Mouse (Mus musculus) neural tube, embryonic 11.5 days (tissue): ENCODE measurements around the gene Cox20. TPM values are rescaled to one million over a fixed set of nuclear protein-coding genes. Genes with fewer than 3 reads are reported as not detected.
A peak's percentile ranks its signal among the peaks of the same experiment; 100 is the strongest.

Source experiments
- ATAC-seq: fragments of 200-750 bp; cut with Nextera tagmentation; 2 replicates; pipeline ENCODE4 v1.8.0; 2017; ENCODE audit warnings: moderate number of reproducible peaks, mild to moderate bottlenecking, moderate TSS enrichment, moderate library complexity; ENCODE audit not compliant: insufficient read depth, low FRiP score, low TSS enrichment
- DNase-seq: peaks from one replicate; pipeline ENCODE4 v3.0.0-alpha.2; 2015; ENCODE audit warnings: low spot score
- H3K27ac ChIP-seq: fragments of 300-500 bp; sonication (generic); 2 replicates; pipeline ENCODE4 v1.5.1; 2014; ENCODE audit warnings: low read depth, mild to moderate bottlenecking, low read length
- H3K27me3 ChIP-seq: fragments of 300-500 bp; sonication (generic); 2 replicates; pipeline ENCODE4 v1.6.1; 2014; ENCODE audit warnings: mild to moderate bottlenecking, low read length, mixed read lengths; ENCODE audit not compliant: control insufficient read depth, insufficient read depth
- H3K36me3 ChIP-seq: fragments of 300-500 bp; sonication (generic); 2 replicates; pipeline ENCODE4 v1.6.1; 2014; ENCODE audit warnings: mild to moderate bottlenecking, low read length, moderate library complexity, mixed read lengths; ENCODE audit not compliant: control insufficient read depth, insufficient read depth
- H3K4me1 ChIP-seq: fragments of 300-500 bp; sonication (generic); 2 replicates; pipeline ENCODE4 v1.6.1; 2014; ENCODE audit warnings: low read length, mixed read lengths; ENCODE audit not compliant: control insufficient read depth, insufficient read depth
- H3K4me2 ChIP-seq: fragments of 300-500 bp; sonication (generic); 2 replicates; pipeline ENCODE4 v1.6.1; 2014; ENCODE audit warnings: low read depth, mild to moderate bottlenecking, moderate library complexity
- H3K4me3 ChIP-seq: fragments of 300-500 bp; sonication (generic); 2 replicates; pipeline ENCODE4 v1.5.1; 2014; ENCODE audit warnings: low read depth, low read length
- H3K9ac ChIP-seq: fragments of 300-500 bp; sonication (generic); 2 replicates; pipeline ENCODE4 v1.6.1; 2014; ENCODE audit warnings: mild to moderate bottlenecking, low read length
- H3K9me3 ChIP-seq: fragments of 300-500 bp; sonication (generic); 2 replicates; pipeline ENCODE4 v1.6.1; 2016; ENCODE audit warnings: low read length; ENCODE audit not compliant: control insufficient read depth
- WGBS: fragments of 180-500 bp; shearing (Covaris S2); extraction: QIAGEN DNeasy Blood & Tissue Kit; methylation state at CpG from one replicate; pipeline ENCODE4 v1.1.7; 2014; 5-methylcytosine and 5-hydroxymethylcytosine counted together
- polyA plus RNA-seq: library from polyadenylated mRNA; unstranded; fragments of >200 nt; fragmentation: Nextera tagmentation; extraction: Ambion mirVana; gene quantifications from 2 replicates; pipeline ENCODE4 v1.2.1, GENCODE M21; 2014

Cox20 gene
- polyA plus RNA-seq, 1 experiment from 2014 or later: 104 TPM

- Histone ChIP-seq H3K9me3 (no peaks in the 10 kb centered on the region), H3K4me2 (peak overlapping the region; percentile 76), H3K36me3 (peaks cover 2% of the 10 kb centered on the region), H3K9ac (peak overlapping the region; percentile 96), H3K27ac (peak overlapping the region; percentile 100), H3K4me3 (peak overlapping the region; percentile 65), H3K4me1 (peaks cover 16% of the 10 kb centered on the region), H3K27me3 (no peaks in the 10 kb centered on the region)
- WGBS: under 1% methylated on average over 17 of the region's 17 CpGs
- ATAC-seq (peak; percentile 78), DNase-seq (peak; percentile 88)
These were observed 935 bp upstream of the Cox20 start for GRCm38 (mm10) chr1:178318002-178318388.

DNA sequence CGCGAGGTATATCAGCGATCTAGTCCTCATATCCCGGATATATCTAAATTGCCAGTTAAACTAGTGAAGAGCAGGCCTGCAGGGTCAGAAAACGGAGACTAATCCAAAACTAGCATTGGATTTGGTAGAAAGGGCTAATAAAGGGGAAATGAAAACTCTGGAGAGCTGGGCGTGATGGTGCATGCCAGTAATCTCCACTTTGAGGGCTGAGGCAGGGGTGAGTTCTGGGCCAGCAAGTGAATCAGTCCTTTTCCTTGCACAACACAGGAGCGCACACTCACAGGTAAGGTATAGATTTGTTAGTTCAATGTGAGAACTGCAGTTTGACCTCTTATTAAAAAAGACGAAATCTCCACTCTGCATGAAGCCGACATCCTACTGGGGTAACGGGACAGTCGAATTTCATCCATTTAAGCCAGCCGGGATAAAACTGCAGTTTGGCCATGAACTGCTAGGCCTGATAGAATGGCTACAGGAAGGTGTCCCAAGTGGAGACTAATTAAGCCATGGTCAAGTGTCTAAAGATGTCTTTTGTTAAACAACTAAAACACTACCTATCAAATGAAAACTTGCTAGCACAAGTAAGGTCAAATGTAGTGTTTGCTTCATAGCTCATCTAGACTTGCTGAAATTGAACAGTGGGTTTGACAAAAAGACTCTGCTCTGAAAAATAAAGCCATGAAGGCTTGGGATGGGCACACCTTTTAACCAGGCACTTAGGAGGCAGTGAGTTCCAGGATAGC lies 536 bp downstream of the Cox20 start:
- Histone ChIP-seq H3K9me3 (no peaks in the 10 kb centered on the region), H3K4me3 (peak overlapping the region; percentile 65), H3K27ac (peak overlapping the region; percentile 100), H3K36me3 (peaks cover 2% of the 10 kb centered on the region), H3K27me3 (no peaks in the 10 kb centered on the region), H3K9ac (peak overlapping the region; percentile 96), H3K4me2 (peak overlapping the region; percentile 76), H3K4me1 (peaks cover 16% of the 10 kb centered on the region)
- ATAC-seq: peak; percentile 24
- WGBS: 1% methylated on average over 12 of the region's 12 CpGs
- no peak for DNase-seq

GRCm38 (mm10) chr1:178320038-178320722 lies 1.2 kb downstream of the Cox20 start:
- Histone ChIP-seq H3K27me3 (no peaks in the 10 kb centered on the region), H3K9ac (peak overlapping the region; percentile 96), H3K36me3 (peaks cover 2% of the 10 kb centered on the region), H3K4me1 (peaks cover 16% of the 10 kb centered on the region), H3K4me2 (peak overlapping the region; percentile 76), H3K9me3 (no peaks in the 10 kb centered on the region), H3K4me3 (peak overlapping the region; percentile 65), H3K27ac (peak overlapping the region; percentile 100)
- 34% methylated on average over 8 of the region's 8 CpGs for WGBS
- ATAC-seq (no peak), DNase-seq (no peak)

DNA sequence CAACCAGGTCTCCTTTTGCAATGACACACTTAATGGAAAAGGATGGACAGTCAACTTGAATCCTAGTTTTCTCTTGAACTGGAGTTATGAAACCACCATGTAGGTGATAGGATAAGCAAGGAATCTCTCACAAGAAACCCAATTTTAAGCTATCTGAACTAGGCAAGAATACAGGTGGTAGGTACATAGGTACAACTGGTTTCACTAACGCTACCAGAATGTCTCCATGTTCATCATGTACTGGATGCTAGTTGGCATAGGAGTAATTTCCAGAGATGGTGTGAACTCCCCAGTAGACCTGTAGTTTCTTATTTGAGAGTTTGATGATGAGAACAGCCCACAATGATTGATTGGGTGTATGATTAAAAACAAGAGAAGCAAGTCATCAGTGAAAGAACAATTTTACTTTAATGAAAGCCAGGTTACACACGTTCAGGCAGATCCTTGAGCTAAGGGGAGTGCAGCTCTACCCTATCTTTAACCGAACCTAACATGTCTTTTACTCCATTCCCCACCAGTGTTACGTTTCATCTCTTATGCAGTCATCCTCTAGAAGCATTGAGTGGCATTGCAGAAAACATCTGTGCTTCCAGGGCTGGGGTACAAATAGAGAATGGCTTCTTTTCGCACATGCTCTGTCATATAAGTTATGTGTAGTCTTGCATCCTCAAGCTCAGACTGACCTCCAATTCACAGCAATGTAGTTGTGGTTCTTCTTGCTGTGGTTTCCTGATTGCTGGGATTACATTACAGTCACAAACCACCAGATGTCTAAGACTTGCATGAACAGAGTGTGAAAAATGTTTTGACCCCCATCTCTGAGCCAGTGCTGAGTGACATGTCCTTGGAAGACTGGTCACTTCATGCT lies 2.0 kb downstream of the Cox20 start:
- DNase-seq: peak; percentile 28
- H3K4me2 ChIP-seq: peak overlapping the region; percentile 76
- no peak for ATAC-seq
- peaks cover 2% of the 10 kb centered on the region for H3K36me3 ChIP-seq
- peak overlapping the region; percentile 65 for H3K4me3 ChIP-seq
- H3K9me3 ChIP-seq: no peaks in the 10 kb centered on the region
- H3K27ac ChIP-seq: peak overlapping the region; percentile 100; the same call in 1 of the 2 replicates
- peaks cover 16% of the 10 kb centered on the region for H3K4me1 ChIP-seq
- peak overlapping the region; percentile 96; the same call in 1 of the 2 replicates for H3K9ac ChIP-seq
- WGBS: 56% methylated on average over 5 of the region's 5 CpGs
- H3K27me3 ChIP-seq: no peaks in the 10 kb centered on the region

GRCm38 (mm10) chr1:178321730-178322357 lies 2.9 kb downstream of the Cox20 start:
- ATAC-seq (no peak), DNase-seq (no peak)
- Histone ChIP-seq H3K4me1 (peaks cover 16% of the 10 kb centered on the region), H3K27ac (no peak overlapping the region), H3K4me3 (no peak overlapping the region), H3K27me3 (no peaks in the 10 kb centered on the region), H3K9me3 (no peaks in the 10 kb centered on the region), H3K9ac (no peak overlapping the region), H3K36me3 (peaks cover 2% of the 10 kb centered on the region), H3K4me2 (no peak overlapping the region)
- 79% methylated on average over 4 of the region's 4 CpGs for WGBS

- Histone ChIP-seq H3K9me3 (no peaks in the 10 kb centered on the region), H3K9ac (no peak overlapping the region), H3K4me1 (peaks cover 11% of the 10 kb centered on the region), H3K4me2 (no peak overlapping the region), H3K4me3 (no peak overlapping the region), H3K27me3 (no peaks in the 10 kb centered on the region), H3K27ac (no peak overlapping the region), H3K36me3 (peaks cover 2% of the 10 kb centered on the region)
- DNase-seq: no peak
- ATAC-seq: no peak
- WGBS: 90% methylated on average over 1 of the region's 1 CpGs
These were observed 4.3 kb downstream of the Cox20 start for GRCm38 (mm10) chr1:178323235-178323634.

GRCm38 (mm10) chr1:178324568-178324967 lies 5.6 kb downstream of the Cox20 start:
- H3K27me3 ChIP-seq: no peaks in the 10 kb centered on the region
- peaks cover 11% of the 10 kb centered on the region for H3K4me1 ChIP-seq
- DNase-seq (no peak), ATAC-seq (no peak)
- no peak overlapping the region for H3K27ac ChIP-seq
- H3K4me3 ChIP-seq: no peak overlapping the region
- H3K36me3 ChIP-seq: peaks cover 5% of the 10 kb centered on the region
- WGBS: 95% methylated on average over 1 of the region's 1 CpGs
- H3K4me2 ChIP-seq: no peak overlapping the region
- H3K9ac ChIP-seq: no peak overlapping the region
- H3K9me3 ChIP-seq: no peaks in the 10 kb centered on the region

DNA sequence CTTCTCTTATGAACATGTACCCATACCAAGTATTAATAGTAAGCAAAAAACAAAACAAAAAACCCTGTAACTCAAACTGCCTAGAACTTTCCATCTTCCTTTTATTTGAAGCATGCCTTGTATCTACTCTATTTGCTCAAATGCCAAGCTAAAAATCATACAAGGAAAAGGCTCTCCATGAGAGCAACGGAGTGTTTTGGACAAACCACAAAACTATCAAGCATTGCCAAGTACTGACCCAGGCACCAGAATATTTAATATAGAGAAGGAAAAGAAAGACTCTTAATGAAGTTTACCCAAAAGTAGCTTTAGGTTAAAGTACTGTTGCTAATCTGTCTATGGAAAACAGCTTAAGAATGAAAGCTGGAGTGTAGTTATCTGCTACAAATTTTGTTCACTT lies 7.4 kb downstream of the Cox20 start:
- H3K4me2 ChIP-seq: no peak overlapping the region
- DNase-seq: no peak
- H3K9me3 ChIP-seq: no peaks in the 10 kb centered on the region
- ATAC-seq: no peak
- H3K27ac ChIP-seq: no peak overlapping the region
- H3K4me1 ChIP-seq: peaks cover under 1% of the 10 kb centered on the region; the same call in 1 of the 2 replicates
- H3K9ac ChIP-seq: no peak overlapping the region
- peaks cover 10% of the 10 kb centered on the region for H3K36me3 ChIP-seq
- 93% methylated on average over 1 of the region's 1 CpGs for WGBS
- H3K27me3 ChIP-seq: no peaks in the 10 kb centered on the region
- no peak overlapping the region for H3K4me3 ChIP-seq
